Mouse (Mus musculus): ENCODE measurements around the gene Spsb1. TPM values are rescaled to one million over a fixed set of nuclear protein-coding genes. Genes with fewer than 3 reads are reported as not detected.

Gene Spsb1
- polyA plus RNA-seq, 1 experiment from 2014 or later = 11.7 TPM

DNA sequence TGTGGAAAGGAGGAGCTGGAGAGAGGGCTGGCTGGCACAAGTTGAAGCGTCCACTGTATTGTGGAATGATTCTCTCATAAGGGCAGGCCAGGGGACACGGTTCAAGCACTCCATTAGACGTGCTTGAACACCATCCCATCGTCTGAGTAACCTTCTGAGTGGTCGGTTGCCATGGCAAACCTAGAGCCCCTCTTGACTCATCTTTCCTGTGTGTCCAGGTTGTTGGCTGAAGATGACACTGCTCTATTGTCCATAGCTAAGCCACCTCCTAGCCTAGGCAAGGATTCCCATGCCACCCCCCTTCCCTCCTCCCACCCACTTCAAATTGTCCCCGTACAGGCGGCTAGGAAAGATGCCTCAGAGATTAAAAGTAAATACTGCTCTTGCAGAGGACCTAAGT lies 45.9 kb downstream of the Spsb1 start:
- DNase-seq (ENCODE audit: low spot score) (no peak), ATAC-seq (ENCODE audit: low FRiP score) (no peak)
- H3K4me3 ChIP-seq (ENCODE audit: low read depth, low read length) = no peak overlapping the region
- no peak overlapping the region for H3K4me2 ChIP-seq (replicated peaks; ENCODE audit: low read depth, low read length)
- H3K36me3 ChIP-seq (ENCODE audit: control insufficient read depth, insufficient read depth, low read length) = no peaks in the 10 kb centered on the region
- H3K9ac ChIP-seq (ENCODE audit: low read depth, low read length) = no peak overlapping the region
- no peak overlapping the region for H3K27ac ChIP-seq (ENCODE audit: low read depth, low read length)
- WGBS = 68% methylated on average over 7 of the region's 7 CpGs
- no peaks in the 10 kb centered on the region for H3K27me3 ChIP-seq (ENCODE audit: control insufficient read depth, insufficient read depth, low read length)
- 0 out of 2 replicates have a peak, but pooled peaks cover 3% of the 10 kb centered on the region for H3K4me1 ChIP-seq (replicated peaks; ENCODE audit: control insufficient read depth, insufficient read depth, low read length)
- no peaks in the 10 kb centered on the region for H3K9me3 ChIP-seq (ENCODE audit: control insufficient read depth, low read length)

DNA sequence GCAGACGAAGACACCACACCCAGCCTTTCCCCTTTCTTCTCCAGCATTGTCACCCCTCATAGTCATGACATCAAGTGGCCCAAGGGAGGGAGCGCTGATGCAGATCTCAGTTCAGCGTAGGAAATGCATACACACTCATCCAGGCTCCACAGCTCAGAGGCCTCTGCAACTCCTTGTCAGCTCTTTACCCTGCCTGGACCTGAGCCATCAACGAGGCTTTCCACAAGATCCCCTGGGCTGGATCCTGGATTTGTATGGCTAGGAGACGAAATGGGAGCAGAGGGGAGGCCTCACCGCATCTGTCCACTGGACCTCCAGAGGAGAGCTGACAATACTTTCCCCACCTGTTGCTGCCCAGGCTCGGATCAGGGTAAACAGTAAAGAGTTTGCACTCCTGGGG lies 47.2 kb downstream of the Spsb1 start:
- no peak overlapping the region for H3K9ac ChIP-seq (ENCODE audit: low read depth, low read length)
- DNase-seq (ENCODE audit: low spot score) (no peak), ATAC-seq (ENCODE audit: low FRiP score) (no peak)
- peaks cover 8% of the 10 kb centered on the region; the same call in 1 of the 2 replicates for H3K4me1 ChIP-seq (replicated peaks; ENCODE audit: control insufficient read depth, insufficient read depth, low read length)
- WGBS = 58% methylated on average over 7 of the region's 7 CpGs
- no peak overlapping the region for H3K4me3 ChIP-seq (ENCODE audit: low read depth, low read length)
- no peak overlapping the region for H3K4me2 ChIP-seq (replicated peaks; ENCODE audit: low read depth, low read length)
- no peaks in the 10 kb centered on the region for H3K36me3 ChIP-seq (ENCODE audit: control insufficient read depth, insufficient read depth, low read length)
- no peaks in the 10 kb centered on the region for H3K27me3 ChIP-seq (ENCODE audit: control insufficient read depth, insufficient read depth, low read length)
- no peak overlapping the region for H3K27ac ChIP-seq (ENCODE audit: low read depth, low read length)
- H3K9me3 ChIP-seq (ENCODE audit: control insufficient read depth, low read length) = no peaks in the 10 kb centered on the region

DNA sequence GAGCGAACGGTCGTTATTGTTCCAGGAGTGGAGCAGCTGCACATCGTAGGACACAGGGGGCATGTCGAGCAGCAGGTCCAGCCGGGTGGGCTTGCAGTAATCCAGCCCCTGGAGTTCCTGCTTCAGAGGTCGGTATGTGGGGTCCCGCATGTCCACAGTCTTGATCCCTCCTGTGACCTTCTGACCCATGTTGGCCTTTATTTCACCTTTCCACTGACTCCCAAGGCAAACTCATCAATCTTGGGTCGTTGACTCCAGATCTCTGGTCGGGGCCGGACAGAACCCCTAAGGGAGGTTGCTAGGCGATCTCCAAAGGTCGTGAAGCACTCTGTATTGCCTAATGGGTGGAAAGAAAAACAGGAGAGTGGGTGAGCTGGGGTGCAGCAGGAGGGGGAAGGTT lies 47.9 kb downstream of the Spsb1 start:
- no peak overlapping the region for H3K27ac ChIP-seq (ENCODE audit: low read depth, low read length)
- no peak overlapping the region for H3K4me3 ChIP-seq (ENCODE audit: low read depth, low read length)
- peaks cover 6% of the 10 kb centered on the region; the same call in 1 of the 2 replicates for H3K4me1 ChIP-seq (replicated peaks; ENCODE audit: control insufficient read depth, insufficient read depth, low read length)
- ATAC-seq (ENCODE audit: low FRiP score) (no peak), DNase-seq (ENCODE audit: low spot score) (no peak)
- no peaks in the 10 kb centered on the region for H3K27me3 ChIP-seq (ENCODE audit: control insufficient read depth, insufficient read depth, low read length)
- H3K9ac ChIP-seq (ENCODE audit: low read depth, low read length) = no peak overlapping the region
- no peaks in the 10 kb centered on the region for H3K9me3 ChIP-seq (ENCODE audit: control insufficient read depth, low read length)
- no peak overlapping the region for H3K4me2 ChIP-seq (replicated peaks; ENCODE audit: low read depth, low read length)
- H3K36me3 ChIP-seq (ENCODE audit: control insufficient read depth, insufficient read depth, low read length) = no peaks in the 10 kb centered on the region
- WGBS = 16% methylated on average over 13 of the region's 13 CpGs

DNA sequence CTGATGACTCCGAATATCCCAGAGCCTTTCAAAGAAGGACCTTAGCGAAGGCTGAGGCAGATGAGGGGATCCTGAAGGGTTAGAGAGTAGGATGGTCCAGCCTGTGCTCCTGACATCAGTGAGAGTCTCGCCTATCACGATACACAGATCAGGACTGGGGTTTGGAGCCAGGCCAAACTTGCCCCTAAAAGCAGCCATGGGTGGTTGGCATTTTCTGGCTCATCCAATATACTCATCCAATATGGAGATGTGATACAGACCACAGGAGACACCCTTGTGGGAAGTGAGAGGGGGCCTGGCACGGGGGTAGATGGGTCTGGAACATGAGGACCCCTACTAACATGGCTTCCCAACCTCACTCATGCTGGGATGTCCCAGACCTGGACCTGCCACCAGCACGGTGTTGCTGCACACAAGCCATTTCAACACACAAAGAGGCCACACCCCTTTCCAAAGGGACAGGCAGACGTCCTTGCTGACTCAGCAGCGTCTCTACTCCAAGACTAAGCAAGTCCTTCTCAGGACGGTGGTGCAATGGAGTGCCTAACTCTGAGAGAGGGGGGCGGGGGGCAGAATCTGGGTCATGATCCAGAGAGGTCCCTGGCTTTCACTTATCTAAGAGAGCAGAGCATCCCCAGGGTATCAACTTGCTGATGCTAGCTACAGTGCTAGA lies 49.4 kb downstream of the Spsb1 start:
- peaks cover 6% of the 10 kb centered on the region; the same call in 1 of the 2 replicates for H3K4me1 ChIP-seq (replicated peaks; ENCODE audit: control insufficient read depth, insufficient read depth, low read length)
- H3K4me2 ChIP-seq (replicated peaks; ENCODE audit: low read depth, low read length) = no peak overlapping the region
- DNase-seq (ENCODE audit: low spot score) (no peak), ATAC-seq (ENCODE audit: low FRiP score) (no peak)
- no peaks in the 10 kb centered on the region for H3K9me3 ChIP-seq (ENCODE audit: control insufficient read depth, low read length)
- no peak overlapping the region for H3K9ac ChIP-seq (ENCODE audit: low read depth, low read length)
- H3K27ac ChIP-seq (ENCODE audit: low read depth, low read length) = no peak overlapping the region
- no peaks in the 10 kb centered on the region for H3K36me3 ChIP-seq (ENCODE audit: control insufficient read depth, insufficient read depth, low read length)
- 87% methylated on average over 10 of the region's 10 CpGs for WGBS
- H3K4me3 ChIP-seq (ENCODE audit: low read depth, low read length) = no peak overlapping the region
- H3K27me3 ChIP-seq (ENCODE audit: control insufficient read depth, insufficient read depth, low read length) = no peaks in the 10 kb centered on the region

DNA sequence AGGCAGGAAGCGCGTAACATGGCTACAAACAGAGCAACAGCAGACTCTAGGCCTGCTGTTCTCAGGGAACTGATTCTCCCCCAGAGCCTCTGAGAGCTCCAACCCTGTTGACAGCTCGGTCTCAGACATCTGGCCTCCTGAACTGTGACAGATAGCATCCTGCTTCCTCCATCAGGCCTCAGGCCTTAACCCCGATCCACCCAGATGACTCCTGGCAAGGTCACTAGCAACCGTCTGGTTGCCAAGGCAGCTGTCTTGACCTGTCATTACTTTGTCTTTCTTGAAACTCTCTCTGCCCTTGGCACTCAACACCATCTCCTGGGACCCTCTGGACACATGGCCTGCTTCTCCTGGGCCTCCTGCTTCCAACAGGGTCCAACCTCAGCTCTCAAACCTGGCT lies 51.8 kb downstream of the Spsb1 start:
- Histone ChIP-seq H3K27me3 (ENCODE audit: control insufficient read depth, insufficient read depth, low read length) (no peaks in the 10 kb centered on the region), H3K9ac (ENCODE audit: low read depth, low read length) (no peak overlapping the region), H3K27ac (ENCODE audit: low read depth, low read length) (no peak overlapping the region), H3K9me3 (ENCODE audit: control insufficient read depth, low read length) (no peaks in the 10 kb centered on the region), H3K4me1 (replicated peaks; ENCODE audit: control insufficient read depth, insufficient read depth, low read length) (peaks cover 6% of the 10 kb centered on the region; the same call in 1 of the 2 replicates), H3K36me3 (ENCODE audit: control insufficient read depth, insufficient read depth, low read length) (no peaks in the 10 kb centered on the region), H3K4me2 (replicated peaks; ENCODE audit: low read depth, low read length) (no peak overlapping the region), H3K4me3 (ENCODE audit: low read depth, low read length) (no peak overlapping the region)
- WGBS = 66% methylated on average over 5 of the region's 5 CpGs
- DNase-seq (ENCODE audit: low spot score) (no peak), ATAC-seq (ENCODE audit: low FRiP score) (no peak)

DNA sequence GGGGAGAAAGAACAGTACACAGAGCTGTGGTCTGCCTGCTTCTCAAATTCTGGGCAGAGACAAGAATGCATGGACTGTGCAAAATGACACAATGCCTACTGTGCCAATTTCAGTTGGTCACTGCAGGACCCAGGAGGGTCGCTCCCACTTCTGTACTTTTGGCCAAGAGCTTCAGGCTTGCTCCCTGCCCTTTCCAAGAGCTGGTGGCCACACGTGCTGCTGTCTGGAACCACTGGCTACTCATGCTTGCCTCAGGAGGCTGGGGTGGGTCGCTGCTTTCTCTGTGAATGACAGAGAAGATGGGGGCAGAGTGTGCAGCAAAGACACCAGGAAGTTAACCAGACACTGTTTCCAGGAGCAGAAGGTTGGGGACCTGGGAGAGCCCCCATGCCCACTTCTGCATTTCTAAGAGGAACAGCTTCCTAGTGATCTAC lies 53.5 kb downstream of the Spsb1 start:
- Histone ChIP-seq H3K4me1 (replicated peaks; ENCODE audit: control insufficient read depth, insufficient read depth, low read length) (peaks cover 6% of the 10 kb centered on the region; the same call in 1 of the 2 replicates), H3K9me3 (ENCODE audit: control insufficient read depth, low read length) (no peaks in the 10 kb centered on the region), H3K36me3 (ENCODE audit: control insufficient read depth, insufficient read depth, low read length) (no peaks in the 10 kb centered on the region), H3K4me3 (ENCODE audit: low read depth, low read length) (no peak overlapping the region), H3K27me3 (ENCODE audit: control insufficient read depth, insufficient read depth, low read length) (no peaks in the 10 kb centered on the region), H3K9ac (ENCODE audit: low read depth, low read length) (no peak overlapping the region), H3K4me2 (replicated peaks; ENCODE audit: low read depth, low read length) (no peak overlapping the region), H3K27ac (ENCODE audit: low read depth, low read length) (no peak overlapping the region)
- WGBS = 73% methylated on average over 3 of the region's 3 CpGs
- no peak for ATAC-seq (ENCODE audit: low FRiP score)
- DNase-seq (ENCODE audit: low spot score) = no peak

DNA sequence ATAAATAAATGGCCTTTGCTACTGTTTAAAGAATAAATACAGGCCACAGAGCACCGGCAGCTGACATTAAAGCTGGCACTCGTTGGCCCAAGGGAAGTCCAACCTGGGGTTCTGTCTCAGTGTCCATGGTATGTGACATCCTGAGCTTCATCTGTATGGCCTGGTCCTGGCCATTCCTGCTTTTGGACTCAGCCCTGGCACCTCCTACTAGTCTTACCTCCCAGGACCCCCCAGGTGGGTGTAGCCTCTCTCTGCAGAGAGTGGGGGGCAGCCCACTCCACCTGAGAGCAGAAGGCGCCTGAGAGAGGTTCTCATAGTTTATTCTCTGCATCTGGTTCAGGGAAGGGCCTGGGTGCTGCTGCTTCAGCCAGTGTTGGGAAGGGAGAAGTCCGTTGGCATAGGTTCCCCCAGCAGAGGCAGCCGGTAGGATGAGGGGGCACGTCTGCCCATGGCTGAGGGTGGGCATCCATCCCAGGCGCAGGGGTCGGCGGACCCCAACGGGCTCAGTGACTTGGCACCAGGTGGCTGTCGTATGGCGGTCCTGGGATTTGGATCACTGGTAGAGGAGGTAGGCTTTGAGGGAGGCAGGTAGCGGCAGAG lies 57.1 kb downstream of the Spsb1 start:
- ATAC-seq (ENCODE audit: low FRiP score) = no peak
- no peaks in the 10 kb centered on the region for H3K9me3 ChIP-seq (ENCODE audit: control insufficient read depth, low read length)
- DNase-seq (ENCODE audit: low spot score) = no peak
- H3K9ac ChIP-seq (ENCODE audit: low read depth, low read length) = no peak overlapping the region
- H3K4me1 ChIP-seq (replicated peaks; ENCODE audit: control insufficient read depth, insufficient read depth, low read length) = peaks cover 3% of the 10 kb centered on the region
- no peak overlapping the region for H3K4me2 ChIP-seq (replicated peaks; ENCODE audit: low read depth, low read length)
- H3K27me3 ChIP-seq (ENCODE audit: control insufficient read depth, insufficient read depth, low read length) = no peaks in the 10 kb centered on the region; the same call in 1 of the 2 replicates
- 91% methylated on average over 13 of the region's 13 CpGs for WGBS
- H3K27ac ChIP-seq (ENCODE audit: low read depth, low read length) = no peak overlapping the region
- H3K36me3 ChIP-seq (ENCODE audit: control insufficient read depth, insufficient read depth, low read length) = no peaks in the 10 kb centered on the region
- no peak overlapping the region for H3K4me3 ChIP-seq (ENCODE audit: low read depth, low read length)

DNA sequence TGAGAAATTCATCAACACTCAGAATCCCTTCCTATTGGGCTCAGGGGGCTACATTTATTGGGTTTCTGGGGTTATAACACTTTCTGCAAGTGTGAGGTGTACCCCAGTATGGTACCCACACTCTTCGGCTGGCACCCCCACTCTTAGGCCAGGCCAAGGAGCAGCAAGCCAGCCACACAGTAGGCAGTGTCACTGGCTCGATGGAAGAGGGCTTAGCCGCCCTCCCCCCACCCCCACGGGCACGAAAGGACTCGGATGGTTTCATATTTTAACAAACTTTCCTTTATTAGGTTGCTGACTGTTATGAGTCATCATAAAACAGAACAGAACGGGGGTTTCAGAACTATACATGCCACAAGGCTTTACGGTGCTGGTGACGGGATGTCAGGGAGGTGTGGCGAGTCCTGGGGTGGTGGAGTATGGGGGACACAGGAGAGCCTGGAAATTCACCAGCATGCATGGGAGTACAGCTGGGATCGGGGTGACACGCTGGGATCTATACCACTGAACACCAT lies 58.8 kb downstream of the Spsb1 start:
- H3K4me3 ChIP-seq (ENCODE audit: low read depth, low read length) = no peak overlapping the region
- H3K27ac ChIP-seq (ENCODE audit: low read depth, low read length) = no peak overlapping the region
- no peaks in the 10 kb centered on the region for H3K9me3 ChIP-seq (ENCODE audit: control insufficient read depth, low read length)
- DNase-seq (ENCODE audit: low spot score) (no peak), ATAC-seq (ENCODE audit: low FRiP score) (no peak)
- no peak overlapping the region for H3K4me2 ChIP-seq (replicated peaks; ENCODE audit: low read depth, low read length)
- H3K4me1 ChIP-seq (replicated peaks; ENCODE audit: control insufficient read depth, insufficient read depth, low read length) = peaks cover 2% of the 10 kb centered on the region
- no peaks in the 10 kb centered on the region for H3K36me3 ChIP-seq (ENCODE audit: control insufficient read depth, insufficient read depth, low read length)
- H3K27me3 ChIP-seq (ENCODE audit: control insufficient read depth, insufficient read depth, low read length) = no peaks in the 10 kb centered on the region; the same call in 1 of the 2 replicates
- 79% methylated on average over 12 of the region's 12 CpGs for WGBS
- H3K9ac ChIP-seq (ENCODE audit: low read depth, low read length) = no peak overlapping the region

DNA sequence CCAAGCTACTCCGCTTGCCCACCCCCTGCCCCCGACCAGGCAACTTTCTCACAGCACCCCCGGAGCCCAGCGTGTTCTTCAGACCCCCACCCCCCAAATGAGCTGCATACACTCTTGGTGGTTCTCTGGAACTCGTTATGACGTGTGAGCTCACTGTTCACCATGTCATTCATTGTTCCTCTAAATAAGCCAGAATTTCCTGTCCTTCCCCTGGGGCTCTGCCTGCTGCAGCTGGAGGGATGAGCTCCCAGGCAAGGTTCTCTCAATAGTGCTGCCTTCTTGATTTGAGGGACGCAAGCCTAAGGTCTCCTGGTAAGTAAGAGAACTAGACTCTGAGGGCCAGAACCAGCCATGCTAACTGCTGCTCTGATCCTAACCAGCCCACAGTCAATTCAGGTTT lies 59.6 kb downstream of the Spsb1 start:
- no peaks in the 10 kb centered on the region for H3K36me3 ChIP-seq (ENCODE audit: control insufficient read depth, insufficient read depth, low read length)
- DNase-seq (ENCODE audit: low spot score) = no peak
- H3K4me2 ChIP-seq (replicated peaks; ENCODE audit: low read depth, low read length) = no peak overlapping the region
- ATAC-seq (ENCODE audit: low FRiP score) = no peak
- no peak overlapping the region for H3K9ac ChIP-seq (ENCODE audit: low read depth, low read length)
- no peak overlapping the region for H3K27ac ChIP-seq (ENCODE audit: low read depth, low read length)
- H3K4me1 ChIP-seq (replicated peaks; ENCODE audit: control insufficient read depth, insufficient read depth, low read length) = peaks cover 2% of the 10 kb centered on the region
- 62% methylated on average over 7 of the region's 7 CpGs for WGBS
- no peaks in the 10 kb centered on the region for H3K9me3 ChIP-seq (ENCODE audit: control insufficient read depth, low read length)
- no peak overlapping the region for H3K4me3 ChIP-seq (ENCODE audit: low read depth, low read length)
- no peaks in the 10 kb centered on the region; the same call in 1 of the 2 replicates for H3K27me3 ChIP-seq (ENCODE audit: control insufficient read depth, insufficient read depth, low read length)

Measured in hindbrain, embryonic 11.5 days (tissue).